Mouse (Mus musculus): ENCODE measurements around the gene Csf1. TPM values are rescaled to one million over a fixed set of nuclear protein-coding genes. Genes with fewer than 3 reads are reported as not detected.

Csf1 gene
- polyA plus RNA-seq, 1 experiment from 2014 or later = 7.8 TPM

GRCm38 (mm10) chr3:107790766-107791303 lies 30.6 kb upstream of the Csf1 start:
- no peaks in the 10 kb centered on the region for H3K27me3 ChIP-seq (ENCODE audit: insufficient read depth, low read length)
- no peak overlapping the region for H3K27ac ChIP-seq
- no peaks in the 10 kb centered on the region for H3K36me3 ChIP-seq (ENCODE audit: insufficient read depth, low read length)
- no peak for TF ChIP-seq CTCF (IDR thresholded peaks at IDR 0.05; ENCODE audit: low read depth)
- DNase-seq (ENCODE audit: low spot score) (no peak), ATAC-seq (replicated peaks; ENCODE audit: low FRiP score, low read depth) (no peak)
- H3K9ac ChIP-seq (ENCODE audit: low read depth, low read length) = no peak overlapping the region
- peaks cover 28% of the 10 kb centered on the region for H3K4me1 ChIP-seq (replicated peaks; ENCODE audit: insufficient read depth, low read length)
- no peaks in the 10 kb centered on the region for H3K9me3 ChIP-seq (replicated peaks; ENCODE audit: low read length)
- 87% methylated on average over 11 of the region's 11 CpGs for WGBS
- no peak overlapping the region for H3K4me3 ChIP-seq (replicated peaks; ENCODE audit: low read depth, low read length)
- no peak overlapping the region for H3K4me2 ChIP-seq (ENCODE audit: low read length)

DNA sequence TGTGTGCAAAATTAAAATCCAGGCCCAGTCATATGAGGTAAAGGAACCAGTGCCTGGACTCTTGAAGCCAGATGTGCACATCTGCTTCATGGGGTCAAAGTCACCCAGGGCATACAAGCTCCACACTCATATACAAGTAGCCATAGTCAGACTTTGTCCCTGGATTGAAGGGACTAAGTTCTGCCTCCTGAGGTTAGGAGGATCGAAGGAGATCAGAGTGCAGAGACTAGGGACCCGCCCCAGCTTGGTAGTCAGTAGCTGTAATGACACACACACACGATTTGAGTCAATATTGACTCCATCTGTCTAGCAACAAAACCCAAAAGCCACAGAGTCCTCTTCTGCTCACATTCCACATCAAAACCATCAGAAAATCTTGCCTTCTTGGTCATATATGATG lies 30.0 kb upstream of the Csf1 start:
- Histone ChIP-seq H3K4me2 (ENCODE audit: low read length) (no peak overlapping the region), H3K4me3 (replicated peaks; ENCODE audit: low read depth, low read length) (no peak overlapping the region), H3K9me3 (replicated peaks; ENCODE audit: low read length) (no peaks in the 10 kb centered on the region), H3K9ac (ENCODE audit: low read depth, low read length) (no peak overlapping the region), H3K27me3 (ENCODE audit: insufficient read depth, low read length) (no peaks in the 10 kb centered on the region), H3K4me1 (replicated peaks; ENCODE audit: insufficient read depth, low read length) (peaks cover 28% of the 10 kb centered on the region), H3K27ac (no peak overlapping the region), H3K36me3 (ENCODE audit: insufficient read depth, low read length) (no peaks in the 10 kb centered on the region)
- no peak for TF ChIP-seq CTCF (IDR thresholded peaks at IDR 0.05; ENCODE audit: low read depth)
- no peak for ATAC-seq (replicated peaks; ENCODE audit: low FRiP score, low read depth)
- WGBS = 80% methylated on average over 3 of the region's 3 CpGs
- DNase-seq (ENCODE audit: low spot score) = no peak

DNA sequence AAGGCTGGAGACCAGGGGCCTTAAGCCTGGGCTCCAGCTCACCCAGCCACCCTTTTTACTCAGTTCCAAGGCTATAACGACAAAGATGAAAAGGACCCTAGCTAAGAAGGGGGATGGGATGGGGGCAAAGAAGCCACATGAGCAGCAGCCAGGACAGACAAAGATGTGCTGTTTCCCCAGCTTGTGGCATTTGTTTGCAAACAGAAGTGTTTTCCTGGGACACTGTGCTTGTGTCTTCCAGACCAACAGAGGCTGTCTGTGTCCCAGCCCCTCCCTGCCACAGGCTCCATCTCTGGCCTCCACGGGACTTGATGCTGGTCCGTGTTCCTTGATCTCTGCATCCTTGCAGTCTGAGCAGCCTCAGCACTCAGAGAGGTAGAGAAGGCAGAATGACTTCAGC lies 28.6 kb upstream of the Csf1 start:
- Histone ChIP-seq H3K27me3 (ENCODE audit: insufficient read depth, low read length) (no peaks in the 10 kb centered on the region), H3K4me3 (replicated peaks; ENCODE audit: low read depth, low read length) (no peak overlapping the region), H3K9ac (ENCODE audit: low read depth, low read length) (no peak overlapping the region), H3K9me3 (replicated peaks; ENCODE audit: low read length) (no peaks in the 10 kb centered on the region), H3K36me3 (ENCODE audit: insufficient read depth, low read length) (no peaks in the 10 kb centered on the region), H3K27ac (no peak overlapping the region), H3K4me1 (replicated peaks; ENCODE audit: insufficient read depth, low read length) (peaks cover 27% of the 10 kb centered on the region), H3K4me2 (ENCODE audit: low read length) (no peak overlapping the region)
- DNase-seq (ENCODE audit: low spot score) = no peak
- no peak for TF ChIP-seq CTCF (IDR thresholded peaks at IDR 0.05; ENCODE audit: low read depth)
- WGBS = 82% methylated on average over 3 of the region's 3 CpGs
- ATAC-seq (replicated peaks; ENCODE audit: low FRiP score, low read depth) = no peak

DNA sequence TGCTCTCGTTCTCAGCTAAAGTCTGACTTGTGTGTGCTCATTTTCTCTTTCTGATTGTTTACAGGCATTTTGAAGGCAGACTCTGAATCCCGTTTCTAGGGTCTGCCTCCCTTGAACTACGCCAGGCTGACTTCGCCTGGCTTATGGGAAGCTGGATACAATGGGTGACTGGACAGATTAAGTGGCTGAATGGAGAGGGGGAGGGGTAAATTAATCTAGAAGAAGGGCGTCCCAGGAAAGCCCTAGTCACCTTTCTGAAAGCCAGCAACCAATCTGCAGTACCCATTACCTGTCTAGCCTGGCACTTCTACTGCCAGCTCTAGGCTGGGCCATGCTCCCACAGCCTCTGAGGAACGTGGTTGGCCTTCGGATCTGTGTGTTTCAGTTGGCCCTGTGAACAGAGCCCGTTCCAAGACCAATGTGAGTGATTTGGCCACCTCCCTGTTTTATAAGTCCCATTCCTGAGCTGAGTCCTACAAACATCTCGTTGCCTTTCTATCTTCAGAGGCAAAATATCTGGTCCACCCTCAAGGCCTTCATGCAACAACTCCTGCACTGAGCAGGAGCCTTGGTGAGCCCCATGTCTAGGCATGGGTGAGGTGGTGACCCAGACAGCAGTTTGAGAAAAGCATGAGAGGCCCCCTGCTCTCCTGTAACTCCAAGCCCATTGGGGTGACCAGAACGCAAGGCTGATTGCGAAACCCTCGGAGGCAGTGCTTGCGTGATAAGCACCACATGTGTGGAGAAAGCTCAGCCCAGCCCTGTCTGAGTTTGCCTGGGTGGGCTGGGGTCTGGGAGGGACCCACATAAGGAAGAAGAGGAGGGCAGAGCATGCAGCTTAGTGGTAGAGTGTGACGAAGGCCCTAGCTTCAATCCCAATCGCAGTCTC lies 27.6 kb upstream of the Csf1 start:
- TF ChIP-seq CTCF (IDR thresholded peaks at IDR 0.05; ENCODE audit: low read depth) = no peak
- 64% methylated on average over 15 of the region's 15 CpGs for WGBS
- H3K4me1 ChIP-seq (replicated peaks; ENCODE audit: insufficient read depth, low read length) = peaks cover 17% of the 10 kb centered on the region
- H3K4me3 ChIP-seq (replicated peaks; ENCODE audit: low read depth, low read length) = no peak overlapping the region
- DNase-seq (ENCODE audit: low spot score) (no peak), ATAC-seq (replicated peaks; ENCODE audit: low FRiP score, low read depth) (no peak)
- no peaks in the 10 kb centered on the region for H3K36me3 ChIP-seq (ENCODE audit: insufficient read depth, low read length)
- no peak overlapping the region; the same call in 1 of the 2 replicates for H3K27ac ChIP-seq
- no peaks in the 10 kb centered on the region for H3K9me3 ChIP-seq (replicated peaks; ENCODE audit: low read length)
- no peaks in the 10 kb centered on the region for H3K27me3 ChIP-seq (ENCODE audit: insufficient read depth, low read length)
- peak overlapping the region; percentile 0; the same call in 1 of the 2 replicates for H3K4me2 ChIP-seq (ENCODE audit: low read length)
- H3K9ac ChIP-seq (ENCODE audit: low read depth, low read length) = no peak overlapping the region

DNA sequence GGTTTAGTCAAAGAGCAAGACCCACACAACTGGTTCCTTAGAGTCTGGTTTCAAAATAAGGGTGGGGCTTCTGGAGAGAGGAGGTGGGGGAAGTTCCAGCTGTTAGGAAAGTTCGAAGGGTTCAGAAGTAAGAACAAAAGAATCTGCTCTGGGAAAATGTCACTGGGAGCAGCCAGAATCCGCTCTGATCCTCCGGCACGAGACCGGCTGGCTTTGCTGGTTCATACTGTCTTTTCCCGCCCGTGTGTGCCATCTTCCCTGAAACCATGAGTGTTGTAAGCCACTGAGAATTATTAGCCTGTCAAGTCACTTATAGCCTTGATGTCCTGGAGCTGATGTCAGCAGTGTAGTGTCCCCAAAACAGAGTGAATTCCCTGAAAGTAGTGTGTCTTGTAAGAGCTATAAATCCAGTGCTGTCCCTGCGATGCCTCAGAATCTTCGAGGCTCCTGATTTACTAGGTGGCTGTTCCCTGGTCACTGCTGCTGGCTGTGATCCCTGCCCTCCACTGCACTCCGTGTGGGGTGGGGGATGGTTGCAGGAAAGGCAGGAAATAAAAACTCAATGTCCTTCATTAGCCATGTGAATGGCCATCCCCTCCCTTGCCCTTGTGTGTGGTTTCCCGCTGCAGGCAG lies 26.8 kb upstream of the Csf1 start:
- H3K9ac ChIP-seq (ENCODE audit: low read depth, low read length) = 0 out of 2 replicates have a peak overlapping the region, but pooled peaks have one; percentile 1
- no peak overlapping the region for H3K4me3 ChIP-seq (replicated peaks; ENCODE audit: low read depth, low read length)
- ATAC-seq (replicated peaks; ENCODE audit: low FRiP score, low read depth) (peak; percentile 70), DNase-seq (ENCODE audit: low spot score) (peak; percentile 64)
- H3K4me1 ChIP-seq (replicated peaks; ENCODE audit: insufficient read depth, low read length) = peaks cover 17% of the 10 kb centered on the region
- no peaks in the 10 kb centered on the region for H3K9me3 ChIP-seq (replicated peaks; ENCODE audit: low read length)
- H3K27ac ChIP-seq = no peak overlapping the region; the same call in 1 of the 2 replicates
- H3K4me2 ChIP-seq (ENCODE audit: low read length) = peak overlapping the region; percentile 0; the same call in 1 of the 2 replicates
- TF ChIP-seq CTCF (IDR thresholded peaks at IDR 0.05; ENCODE audit: low read depth) = no peak
- no peaks in the 10 kb centered on the region for H3K36me3 ChIP-seq (ENCODE audit: insufficient read depth, low read length)
- H3K27me3 ChIP-seq (ENCODE audit: insufficient read depth, low read length) = no peaks in the 10 kb centered on the region
- WGBS = 17% methylated on average over 11 of the region's 11 CpGs

DNA sequence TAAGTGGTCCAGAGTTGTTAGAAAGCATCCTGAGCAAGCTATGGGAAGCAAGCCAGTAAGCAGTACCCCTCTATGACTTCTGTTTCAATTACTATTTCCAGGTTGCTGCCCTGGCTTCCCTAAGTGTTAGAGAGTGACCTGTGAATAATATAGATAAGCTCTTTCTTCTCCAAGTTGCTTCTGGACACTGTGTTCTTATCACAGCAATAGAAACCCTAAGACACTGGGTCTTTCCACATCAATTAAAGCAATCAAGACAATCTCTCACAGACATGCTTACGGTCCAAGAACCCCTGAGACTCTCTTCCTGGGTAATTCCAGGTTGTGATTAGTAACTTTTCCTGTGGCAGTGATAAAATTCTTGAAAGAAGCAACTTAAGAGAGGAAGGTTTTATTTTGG lies 26.1 kb upstream of the Csf1 start:
- no peak overlapping the region for H3K27ac ChIP-seq
- no peak for TF ChIP-seq CTCF (IDR thresholded peaks at IDR 0.05; ENCODE audit: low read depth)
- H3K27me3 ChIP-seq (ENCODE audit: insufficient read depth, low read length) = no peaks in the 10 kb centered on the region
- H3K9ac ChIP-seq (ENCODE audit: low read depth, low read length) = no peak overlapping the region
- H3K4me3 ChIP-seq (replicated peaks; ENCODE audit: low read depth, low read length) = no peak overlapping the region
- WGBS = 88% methylated on average over 1 of the region's 1 CpGs
- H3K9me3 ChIP-seq (replicated peaks; ENCODE audit: low read length) = no peaks in the 10 kb centered on the region
- H3K4me2 ChIP-seq (ENCODE audit: low read length) = no peak overlapping the region
- DNase-seq (ENCODE audit: low spot score) (no peak), ATAC-seq (replicated peaks; ENCODE audit: low FRiP score, low read depth) (no peak)
- no peaks in the 10 kb centered on the region for H3K36me3 ChIP-seq (ENCODE audit: insufficient read depth, low read length)
- H3K4me1 ChIP-seq (replicated peaks; ENCODE audit: insufficient read depth, low read length) = peaks cover 17% of the 10 kb centered on the region

All from kidney, postnatal 0 days (tissue).